Mouse (Mus musculus) kidney, postnatal 0 days (tissue): ENCODE measurements around the gene Polr3h. TPM values are rescaled to one million over a fixed set of nuclear protein-coding genes. Genes with fewer than 3 reads are reported as not detected.

Experiments used
- ATAC-seq: fragments of 200-750 bp; cut with Nextera tagmentation; replicated peaks from 2 replicates; pipeline ENCODE4 v1.8.0; 2017; ENCODE audit warnings: low read depth, moderate number of reproducible peaks, moderate TSS enrichment, moderate library complexity; ENCODE audit not compliant: low FRiP score
- DNase-seq: peaks from one replicate; pipeline ENCODE4 v3.0.0-alpha.2; 2016; ENCODE audit warnings: low spot score
- H3K27ac ChIP-seq: fragments of 300-500 bp; sonication (generic); 2 replicates; pipeline ENCODE4 v1.5.1; 2014; ENCODE audit warnings: mild to moderate bottlenecking
- H3K27me3 ChIP-seq: fragments of 300-500 bp; sonication (generic); 2 replicates; pipeline ENCODE4 v1.6.1; 2014; ENCODE audit warnings: low read length, mixed read lengths; ENCODE audit not compliant: insufficient read depth
- H3K36me3 ChIP-seq: fragments of 300-500 bp; sonication (generic); 2 replicates; pipeline ENCODE4 v1.6.1; 2014; ENCODE audit warnings: low read length, mixed read lengths; ENCODE audit not compliant: insufficient read depth
- H3K4me1 ChIP-seq: fragments of 300-500 bp; sonication (generic); replicated peaks from 2 replicates; pipeline ENCODE4 v1.6.1; 2014; ENCODE audit warnings: antibody characterized with exemption, low read length, mixed read lengths; ENCODE audit not compliant: insufficient read depth
- H3K4me2 ChIP-seq: fragments of 300-500 bp; sonication (generic); 2 replicates; pipeline ENCODE4 v1.6.1; 2014; ENCODE audit warnings: mild to moderate bottlenecking, low read length, moderate library complexity, mixed read lengths
- H3K4me3 ChIP-seq: fragments of 300-500 bp; sonication (generic); replicated peaks from 2 replicates; pipeline ENCODE4 v1.5.1; 2014; ENCODE audit warnings: low read depth, low read length
- H3K9ac ChIP-seq: fragments of 300-500 bp; sonication (generic); 2 replicates; pipeline ENCODE4 v1.6.1; 2014; ENCODE audit warnings: low read depth, low read length
- H3K9me3 ChIP-seq: fragments of 300-500 bp; sonication (generic); replicated peaks from 2 replicates; pipeline ENCODE4 v1.6.1; 2016; ENCODE audit warnings: low read length, inconsistent platforms, mixed read lengths
- CTCF ChIP-seq: IDR thresholded peaks from 2 replicates; pipeline ENCODE4 v1.5.1; 2016; ENCODE audit warnings: antibody characterized with exemption, low read depth, mild to moderate bottlenecking, moderate library complexity
- WGBS: fragments of 180-500 bp; shearing (Covaris S2); extraction: QIAGEN DNeasy Blood & Tissue Kit; methylation state at CpG from one replicate; pipeline ENCODE4 v1.1.7; 2014; 5-methylcytosine and 5-hydroxymethylcytosine counted together
- polyA plus RNA-seq: library from polyadenylated mRNA; unstranded; fragments of >200 nt; fragmentation: Nextera tagmentation; extraction: Ambion mirVana; gene quantifications from 2 replicates; pipeline ENCODE4 v1.2.1, GENCODE M21; 2015

Polr3h gene
- polyA plus RNA-seq, 1 experiment from 2014 or later, result 129 TPM

DNA sequence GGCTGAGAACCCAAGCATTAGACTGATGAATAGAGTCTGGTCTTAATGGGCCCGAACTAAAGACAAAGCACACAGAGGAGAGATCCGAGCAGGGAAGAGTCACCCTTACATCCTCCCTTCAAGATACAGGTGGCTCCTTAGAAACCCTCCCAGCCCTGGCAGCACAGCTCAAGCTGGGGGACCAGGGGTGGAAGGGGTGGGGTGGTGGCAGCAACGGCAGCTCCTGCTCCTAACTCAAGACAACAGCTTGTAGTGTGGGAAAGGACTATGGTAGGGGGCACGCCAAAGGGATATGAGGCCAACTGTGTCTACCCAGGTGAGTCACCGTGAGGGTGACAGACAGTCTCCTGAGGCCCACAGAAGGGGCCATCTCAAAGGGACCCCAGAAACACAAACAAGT is 78.2 kb downstream of the Polr3h start:
- Histone ChIP-seq H3K9me3 (no peaks in the 10 kb centered on the region), H3K9ac (no peak overlapping the region), H3K27me3 (no peaks in the 10 kb centered on the region), H3K4me1 (no peaks in the 10 kb centered on the region), H3K36me3 (peaks cover 37% of the 10 kb centered on the region), H3K4me3 (no peak overlapping the region), H3K4me2 (no peak overlapping the region), H3K27ac (no peak overlapping the region)
- ATAC-seq, result no peak
- DNase-seq, result no peak
- TF ChIP-seq CTCF, result no peak
- WGBS, result 78% methylated on average over 5 of the region's 5 CpGs

DNA sequence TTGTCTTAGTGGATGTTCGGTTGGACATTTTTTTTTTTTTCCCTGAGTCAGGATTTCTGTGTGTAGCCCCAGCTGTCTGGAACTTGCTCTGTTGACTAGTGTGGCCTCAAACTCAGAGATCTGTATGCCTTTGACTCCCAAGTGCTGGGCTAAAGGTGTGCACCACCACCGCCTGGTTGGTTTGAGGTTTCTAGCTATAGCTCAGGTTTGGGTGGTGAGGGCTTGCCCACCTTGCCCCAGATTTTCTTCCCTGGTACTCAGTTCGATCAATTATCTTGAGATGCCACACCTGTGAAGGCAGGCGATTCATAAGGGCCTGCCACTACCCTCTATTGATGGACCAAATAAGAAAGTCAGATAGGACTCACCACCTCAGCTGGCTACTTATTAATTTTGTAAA is 78.9 kb downstream of the Polr3h start:
- Histone ChIP-seq H3K27me3 (no peaks in the 10 kb centered on the region), H3K4me3 (no peak overlapping the region), H3K9me3 (no peaks in the 10 kb centered on the region), H3K4me2 (no peak overlapping the region), H3K36me3 (peaks cover 37% of the 10 kb centered on the region), H3K4me1 (no peaks in the 10 kb centered on the region), H3K9ac (no peak overlapping the region), H3K27ac (no peak overlapping the region)
- no peak for TF ChIP-seq CTCF
- ATAC-seq, result no peak
- no peak for DNase-seq
- WGBS, result 90% methylated on average over 4 of the region's 4 CpGs

DNA sequence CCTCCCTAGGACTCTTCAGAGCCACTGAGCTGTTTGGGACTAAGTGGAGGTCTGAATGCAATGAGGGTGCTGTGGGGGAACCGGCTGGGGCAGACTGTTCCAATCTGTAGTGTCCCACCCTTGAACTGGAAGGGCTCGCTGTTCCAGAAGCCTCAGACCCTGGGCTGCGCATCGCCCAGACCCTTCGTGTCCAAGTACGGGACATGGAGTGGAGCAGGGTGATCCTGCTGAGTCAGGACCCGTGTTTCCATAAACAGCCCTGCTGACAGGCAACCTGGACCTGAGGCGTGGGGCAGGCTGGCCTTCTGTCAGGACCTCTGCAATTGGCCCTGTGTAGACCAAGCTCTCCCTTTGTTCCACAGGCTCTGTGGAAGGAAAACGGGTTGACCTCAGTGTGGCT is 79.3 kb downstream of the Polr3h start:
- no peak overlapping the region for H3K4me3 ChIP-seq
- TF ChIP-seq CTCF, result no peak
- H3K27me3 ChIP-seq, result no peaks in the 10 kb centered on the region
- H3K9ac ChIP-seq, result no peak overlapping the region
- H3K36me3 ChIP-seq, result peaks cover 33% of the 10 kb centered on the region
- no peak for ATAC-seq
- H3K27ac ChIP-seq, result no peak overlapping the region
- H3K4me2 ChIP-seq, result no peak overlapping the region
- no peak for DNase-seq
- no peaks in the 10 kb centered on the region for H3K9me3 ChIP-seq
- H3K4me1 ChIP-seq, result no peaks in the 10 kb centered on the region
- 81% methylated on average over 9 of the region's 9 CpGs for WGBS

DNA sequence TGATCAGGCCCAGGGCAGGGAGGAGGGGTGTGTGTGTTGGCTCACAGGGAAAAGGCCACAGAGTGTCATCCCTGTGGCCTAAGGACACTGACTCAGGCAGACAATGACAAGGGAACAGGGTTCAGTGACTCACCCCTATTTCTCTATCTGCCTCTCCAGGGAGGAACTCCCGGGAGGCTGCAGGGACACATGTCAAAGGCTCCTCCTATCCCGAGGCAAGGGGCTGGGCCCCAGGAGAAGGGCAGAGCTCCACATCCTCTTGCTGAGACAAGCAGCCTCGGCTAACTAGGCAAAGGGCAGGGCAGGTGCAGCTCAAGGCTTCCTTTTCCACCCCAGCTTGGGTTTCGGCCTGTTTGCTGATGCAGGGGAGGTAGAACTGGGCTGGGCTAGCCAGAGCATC is 80.3 kb downstream of the Polr3h start:
- Histone ChIP-seq H3K4me3 (no peak overlapping the region), H3K36me3 (peaks cover 23% of the 10 kb centered on the region; the same call in 1 of the 2 replicates), H3K9me3 (no peaks in the 10 kb centered on the region), H3K4me2 (no peak overlapping the region), H3K4me1 (no peaks in the 10 kb centered on the region), H3K27ac (peak overlapping the region; percentile 58), H3K9ac (no peak overlapping the region), H3K27me3 (no peaks in the 10 kb centered on the region)
- TF ChIP-seq CTCF, result no peak
- 12% methylated on average over 4 of the region's 4 CpGs for WGBS
- DNase-seq (peak; percentile 42), ATAC-seq (peak; percentile 83)

DNA sequence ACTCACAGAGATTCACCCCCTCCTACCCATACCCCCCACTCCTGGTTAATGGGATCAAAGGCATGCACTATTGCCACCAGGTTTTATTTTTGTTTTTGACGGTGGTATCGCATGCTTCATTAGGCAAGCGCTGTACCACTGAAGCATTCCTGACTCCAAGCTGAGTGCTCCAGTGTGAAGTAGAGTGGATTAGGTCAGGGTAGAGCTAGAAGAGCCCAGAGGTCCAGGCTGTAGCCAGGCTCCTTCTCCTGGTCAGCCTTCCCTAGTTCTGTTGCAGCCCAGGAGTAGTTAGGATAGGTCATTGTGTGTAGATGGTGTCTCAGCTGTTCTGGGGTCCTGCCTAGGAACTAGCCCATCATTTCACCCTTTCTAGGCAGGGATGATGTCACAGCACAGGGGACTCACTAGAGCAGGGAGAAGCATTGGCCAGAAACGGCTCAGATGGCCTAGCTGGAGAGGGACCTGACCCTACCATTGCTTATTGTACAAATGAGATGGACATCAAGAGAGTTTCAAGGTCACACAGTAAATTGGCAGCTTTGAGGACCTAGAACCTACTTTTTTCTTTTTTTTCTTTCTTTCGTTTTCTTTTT is 80.9 kb downstream of the Polr3h start:
- H3K27ac ChIP-seq, result peak overlapping the region; percentile 58
- no peak for DNase-seq
- H3K36me3 ChIP-seq, result peaks cover 17% of the 10 kb centered on the region; the same call in 1 of the 2 replicates
- TF ChIP-seq CTCF, result no peak
- no peak overlapping the region for H3K9ac ChIP-seq
- WGBS, result 52% methylated on average over 5 of the region's 5 CpGs
- 0 out of 2 replicates have a peak, but pooled peaks have one; percentile 30 for ATAC-seq
- no peaks in the 10 kb centered on the region for H3K27me3 ChIP-seq
- no peak overlapping the region for H3K4me2 ChIP-seq
- H3K4me1 ChIP-seq, result no peaks in the 10 kb centered on the region
- H3K9me3 ChIP-seq, result no peaks in the 10 kb centered on the region
- no peak overlapping the region for H3K4me3 ChIP-seq

DNA sequence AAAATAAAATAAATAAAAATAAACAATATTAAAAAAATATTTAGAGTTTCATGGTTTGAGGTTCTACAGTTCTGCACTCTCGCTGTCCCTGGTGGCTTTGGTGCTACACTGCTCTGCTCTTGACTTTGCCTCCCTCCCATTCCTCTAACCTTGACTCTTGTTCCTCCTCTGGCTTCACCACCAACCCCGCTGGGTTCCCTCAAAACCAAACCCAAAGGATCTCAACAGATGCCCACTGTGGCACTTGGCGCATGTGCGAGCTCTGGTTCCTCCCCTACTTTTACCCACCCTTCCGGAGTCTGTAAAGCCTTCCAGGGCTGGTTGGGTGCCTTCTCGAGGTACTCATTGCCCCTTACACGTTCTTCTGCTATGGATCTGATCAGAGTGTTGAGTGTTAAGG is 83.8 kb downstream of the Polr3h start:
- 0 out of 2 replicates have a peak, but pooled peaks cover 4% of the 10 kb centered on the region for H3K4me1 ChIP-seq
- 89% methylated on average over 7 of the region's 7 CpGs for WGBS
- H3K36me3 ChIP-seq, result peaks cover 4% of the 10 kb centered on the region; the same call in 1 of the 2 replicates
- no peak overlapping the region for H3K4me2 ChIP-seq
- TF ChIP-seq CTCF, result no peak
- H3K9ac ChIP-seq, result no peak overlapping the region
- H3K4me3 ChIP-seq, result no peak overlapping the region
- H3K27ac ChIP-seq, result no peak overlapping the region
- DNase-seq, result no peak
- ATAC-seq, result no peak
- no peaks in the 10 kb centered on the region for H3K27me3 ChIP-seq
- H3K9me3 ChIP-seq, result no peaks in the 10 kb centered on the region

DNA sequence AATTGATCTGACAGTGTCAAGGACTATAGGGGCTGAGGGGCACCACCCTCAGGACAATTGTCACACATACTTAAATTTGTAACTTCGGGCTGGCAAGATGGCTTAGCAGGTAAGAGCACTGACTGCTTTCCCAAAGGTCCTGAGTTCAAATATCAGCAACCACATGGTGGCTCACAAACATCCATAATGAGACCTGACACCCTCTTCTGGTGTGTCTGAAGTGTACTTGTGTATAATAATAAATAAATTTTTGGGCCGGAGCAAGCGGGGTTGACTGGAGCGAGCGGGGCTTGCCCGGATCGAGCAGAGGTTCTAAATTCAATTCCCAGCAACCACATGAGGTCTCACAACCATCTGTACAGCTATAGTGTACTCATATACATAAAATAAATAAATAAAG is 85.7 kb downstream of the Polr3h start:
- H3K4me3 ChIP-seq, result no peak overlapping the region
- H3K36me3 ChIP-seq, result no peaks in the 10 kb centered on the region
- H3K27me3 ChIP-seq, result no peaks in the 10 kb centered on the region
- H3K27ac ChIP-seq, result no peak overlapping the region
- ATAC-seq, result no peak
- peaks cover 19% of the 10 kb centered on the region for H3K4me1 ChIP-seq
- 84% methylated on average over 7 of the region's 7 CpGs for WGBS
- no peak for DNase-seq
- TF ChIP-seq CTCF, result no peak
- H3K9ac ChIP-seq, result no peak overlapping the region
- H3K9me3 ChIP-seq, result no peaks in the 10 kb centered on the region
- H3K4me2 ChIP-seq, result no peak overlapping the region
